Mouse (Mus musculus) megakaryocyte, embryonic 14.5 days (primary cell): ENCODE results near the gene Arhgap25.

Source experiments
- FLI1 ChIP-seq: IDR thresholded peaks from 2 replicates; pipeline ENCODE4 v1.6.1; 2012; ENCODE audit warnings: low read length, inconsistent platforms, mixed read lengths
- GATA1 ChIP-seq: IDR thresholded peaks from 3 replicates; pipeline ENCODE4 v1.6.1; 2012; ENCODE audit warnings: mixed read lengths, low read length, inconsistent platforms, borderline replicate concordance

DNA sequence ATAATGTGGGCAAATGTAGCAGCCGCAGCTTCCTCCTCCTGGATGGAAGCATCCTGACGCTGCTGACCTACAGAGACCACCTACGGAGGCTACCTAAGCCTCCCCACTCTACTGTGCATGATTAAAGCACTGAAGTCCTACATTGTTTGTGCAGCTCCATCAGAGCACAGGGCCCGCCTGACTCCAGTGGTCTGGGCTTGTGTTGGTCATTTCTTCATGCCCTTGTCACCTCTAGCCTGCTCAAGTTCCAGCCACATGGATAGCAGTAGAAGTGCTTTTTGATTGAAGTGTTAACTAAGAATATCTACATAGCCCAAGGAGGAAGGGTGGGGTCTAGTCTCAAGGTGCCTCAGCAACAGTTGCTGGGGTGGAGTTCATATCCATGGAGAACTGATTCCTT lies 31.3 kb upstream of the Arhgap25 start:
- TF ChIP-seq GATA1 (no peak), FLI1 (no peak)
